ENCODE assay signal across 12 mouse cellular contexts in the genomic region with DNA sequence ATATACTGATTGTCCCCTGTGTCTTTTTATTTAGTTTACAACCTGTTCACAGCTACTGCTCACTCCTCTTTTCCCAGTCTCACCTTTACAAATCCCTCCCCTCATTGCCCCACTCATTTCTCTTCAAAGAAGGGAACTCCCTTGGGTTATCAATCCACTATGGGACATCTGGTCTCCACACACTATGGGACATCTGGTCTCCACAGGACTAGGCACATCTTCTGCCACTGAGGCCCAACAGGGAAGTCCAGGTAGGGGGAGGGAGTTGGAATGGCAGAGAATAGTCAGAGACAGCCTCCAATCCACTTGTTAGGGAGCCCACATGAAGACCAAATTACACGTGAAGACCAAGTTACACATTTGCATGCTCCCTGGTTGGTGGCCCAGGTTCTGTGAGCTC. TPM values are rescaled to one million over a fixed set of nuclear protein-coding genes. Genes with fewer than 3 reads are reported as not detected.
A peak's percentile ranks its signal among the peaks of the same experiment; 100 is the strongest.
DNase-seq lines count a peak whose midpoint lies in the region; ATAC-seq lines count a peak whose summit lies in the region.
"Had no signal": no experiment of that assay in that cellular context is flagged by ENCODE, and none has a peak within 500 bp of the region (broad histone marks: within the 10 kb centered on the region; RNA-seq: fewer than 3 reads in every experiment).

No protein-coding gene starts in this region.

- peak overlapping the region; percentile 53 for H3K4me3 ChIP-seq in heart, embryonic 13.5 days
- H3K4me3 ChIP-seq in embryonic facial prominence, embryonic 12.5 days: peak overlapping the region; percentile 42; the same call in 1 of the 2 replicates
- peak overlapping the region; percentile 47 for H3K4me3 ChIP-seq in hindbrain, embryonic 15.5 days
- H3K4me3 ChIP-seq in midbrain, embryonic 12.5 days: peak overlapping the region; percentile 46

- H3K4me2 ChIP-seq in heart, embryonic 13.5 days: peak overlapping the region; percentile 77
- peak overlapping the region; percentile 71 for H3K4me2 ChIP-seq in embryonic facial prominence, embryonic 12.5 days (replicated peaks)
- peak overlapping the region; percentile 86 for H3K4me2 ChIP-seq in hindbrain, embryonic 15.5 days
- peak overlapping the region; percentile 75 for H3K4me2 ChIP-seq in midbrain, embryonic 12.5 days (replicated peaks)

- no peak for ATAC-seq in heart, embryonic 13.5 days (ENCODE audit: extremely low read depth, insufficient number of reproducible peaks, low FRiP score, low TSS enrichment)
- ATAC-seq in embryonic facial prominence, embryonic 12.5 days (ENCODE audit: insufficient number of reproducible peaks, insufficient read depth, low FRiP score, low TSS enrichment): no peak
- peak; percentile 39; the same call in 1 of the 2 replicates for ATAC-seq in hindbrain, embryonic 15.5 days (ENCODE audit: low FRiP score, low read depth)
- no peak; the same call in 1 of the 2 replicates for ATAC-seq in midbrain, embryonic 12.5 days (ENCODE audit: low FRiP score, low read depth)

- no peaks in the 10 kb centered on the region for H3K36me3 ChIP-seq in heart, embryonic 13.5 days
- H3K36me3 ChIP-seq in embryonic facial prominence, embryonic 12.5 days: no peaks in the 10 kb centered on the region
- no peaks in the 10 kb centered on the region for H3K36me3 ChIP-seq in hindbrain, embryonic 15.5 days
- H3K36me3 ChIP-seq in midbrain, embryonic 12.5 days: no peaks in the 10 kb centered on the region

- H3K9me3 ChIP-seq in heart, embryonic 13.5 days: no peaks in the 10 kb centered on the region
- H3K9me3 ChIP-seq in embryonic facial prominence, embryonic 12.5 days: 0 out of 2 replicates have a peak, but pooled peaks cover 5% of the 10 kb centered on the region
- H3K9me3 ChIP-seq in hindbrain, embryonic 15.5 days: no peaks in the 10 kb centered on the region
- H3K9me3 ChIP-seq in midbrain, embryonic 12.5 days: peaks cover 5% of the 10 kb centered on the region; the same call in 1 of the 2 replicates

- H3K4me1 ChIP-seq in heart, embryonic 13.5 days: no peaks in the 10 kb centered on the region
- no peaks in the 10 kb centered on the region for H3K4me1 ChIP-seq in embryonic facial prominence, embryonic 12.5 days
- H3K4me1 ChIP-seq in hindbrain, embryonic 15.5 days (replicated peaks): peaks cover 9% of the 10 kb centered on the region
- H3K4me1 ChIP-seq in midbrain, embryonic 12.5 days: peaks cover 3% of the 10 kb centered on the region; the same call in 1 of the 2 replicates

- no peak overlapping the region for H3K27ac ChIP-seq in heart, embryonic 13.5 days (replicated peaks)
- no peak overlapping the region for H3K27ac ChIP-seq in embryonic facial prominence, embryonic 12.5 days
- no peak overlapping the region for H3K27ac ChIP-seq in hindbrain, embryonic 15.5 days (replicated peaks)
- no peak overlapping the region for H3K27ac ChIP-seq in midbrain, embryonic 12.5 days (replicated peaks)

- intact Hi-C loops in heart, postnatal 14 days (cut with DNase I): no loop called here

- H3K9ac ChIP-seq in heart, embryonic 13.5 days: no peak overlapping the region; the same call in 1 of the 2 replicates
- 0 out of 2 replicates have a peak overlapping the region, but pooled peaks have one; percentile 49 for H3K9ac ChIP-seq in embryonic facial prominence, embryonic 12.5 days
- H3K9ac ChIP-seq in hindbrain, embryonic 15.5 days: no peak overlapping the region
- H3K9ac ChIP-seq in midbrain, embryonic 12.5 days (replicated peaks): no peak overlapping the region

- H3K27me3 ChIP-seq in heart, embryonic 13.5 days (replicated peaks): peaks cover 11% of the 10 kb centered on the region
- peaks cover 15% of the 10 kb centered on the region; the same call in 1 of the 2 replicates for H3K27me3 ChIP-seq in embryonic facial prominence, embryonic 12.5 days
- H3K27me3 ChIP-seq in hindbrain, embryonic 15.5 days: no peaks in the 10 kb centered on the region
- H3K27me3 ChIP-seq in midbrain, embryonic 12.5 days: peaks cover 4% of the 10 kb centered on the region

- 44% methylated on average over 1 of the region's 1 CpGs for WGBS in heart, embryonic 13.5 days
- WGBS in embryonic facial prominence, embryonic 12.5 days: 45% methylated on average over 1 of the region's 1 CpGs
- WGBS in hindbrain, embryonic 15.5 days: 41% methylated on average over 1 of the region's 1 CpGs
- WGBS in midbrain, embryonic 12.5 days: 50% methylated on average over 1 of the region's 1 CpGs

- no peak for DNase-seq in heart, postnatal 14 days
- DNase-seq in ovary, postnatal 14 days (ENCODE audit: low spot score): no peak
- DNase-seq in adrenal gland, adult 2 months: no peak
- no peak for DNase-seq in frontal cortex, postnatal 10 days (ENCODE audit: low spot score in 2 of 2)
- DNase-seq: cerebellum, adult 9-11 months had no signal

RNA-seq across cellular contexts. Expression of a gene that starts 45.8 kb away (rescaled TPM):
- 36.9 and 43.2 TPM in 2 replicates for polyA plus RNA-seq in heart, embryonic 13.5 days (2015; fragmentation: Nextera tagmentation; extraction: Ambion mirVana)
- 100 to 1,000 TPM; 210 to 214 TPM for total RNA-seq in heart, postnatal 14 days (2021)
- polyA plus RNA-seq in embryonic facial prominence, embryonic 12.5 days (2016; fragmentation: Nextera tagmentation; extraction: Ambion mirVana): 37.1 and 40.3 TPM in 2 replicates
- polyA plus RNA-seq in hindbrain, embryonic 15.5 days (2015; fragmentation: Nextera tagmentation; extraction: Ambion mirVana): 22.0 and 29.6 TPM in 2 replicates
- polyA plus RNA-seq in midbrain, embryonic 12.5 days (2016; fragmentation: Nextera tagmentation; extraction: Ambion mirVana): 23.8 and 24.2 TPM in 2 replicates
- 100 to 1,000 TPM; 187 to 267 TPM for total RNA-seq in adrenal gland, adult 2 months (2021)
- 60.1 and 184 TPM in 2 replicates for polyA plus RNA-seq in adrenal gland, adult 2 months (2012; rRNA removed)

RNA-seq across cellular contexts. Expression of a gene that starts 52.1 kb away (rescaled TPM):
- polyA plus RNA-seq in heart, embryonic 13.5 days (2015; fragmentation: Nextera tagmentation; extraction: Ambion mirVana): not detected in 2 replicates
- not detected for total RNA-seq in heart, postnatal 14 days (2021)
- not detected in 2 replicates for polyA plus RNA-seq in embryonic facial prominence, embryonic 12.5 days (2016; fragmentation: Nextera tagmentation; extraction: Ambion mirVana)
- polyA plus RNA-seq in hindbrain, embryonic 15.5 days (2015; fragmentation: Nextera tagmentation; extraction: Ambion mirVana): not detected in 2 replicates
- polyA plus RNA-seq in midbrain, embryonic 12.5 days (2016; fragmentation: Nextera tagmentation; extraction: Ambion mirVana): not detected in 2 replicates
- total RNA-seq in adrenal gland, adult 2 months (2021): not detected
- polyA plus RNA-seq in adrenal gland, adult 2 months (2012; rRNA removed): not detected in 2 replicates
- total RNA-seq: gastrocnemius, adult 8-10 months; left cerebral cortex, postnatal 10 days had no signal
- polyA plus RNA-seq: C2C12 had no signal

RNA-seq across cellular contexts. Expression of a gene that starts 52.1 kb away (rescaled TPM):
- polyA plus RNA-seq in heart, embryonic 13.5 days (2015; fragmentation: Nextera tagmentation; extraction: Ambion mirVana): not detected in 2 replicates
- not detected for total RNA-seq in heart, postnatal 14 days (2021)
- not detected in 2 replicates for polyA plus RNA-seq in embryonic facial prominence, embryonic 12.5 days (2016; fragmentation: Nextera tagmentation; extraction: Ambion mirVana)
- not detected in 2 replicates for polyA plus RNA-seq in hindbrain, embryonic 15.5 days (2015; fragmentation: Nextera tagmentation; extraction: Ambion mirVana)
- not detected in 2 replicates for polyA plus RNA-seq in midbrain, embryonic 12.5 days (2016; fragmentation: Nextera tagmentation; extraction: Ambion mirVana)
- total RNA-seq in adrenal gland, adult 2 months (2021): not detected
- polyA plus RNA-seq in adrenal gland, adult 2 months (2012; rRNA removed): not detected in 2 replicates
- total RNA-seq: gastrocnemius, adult 8-10 months; left cerebral cortex, postnatal 10 days had no signal
- polyA plus RNA-seq: C2C12 had no signal
